In the genomic region with DNA sequence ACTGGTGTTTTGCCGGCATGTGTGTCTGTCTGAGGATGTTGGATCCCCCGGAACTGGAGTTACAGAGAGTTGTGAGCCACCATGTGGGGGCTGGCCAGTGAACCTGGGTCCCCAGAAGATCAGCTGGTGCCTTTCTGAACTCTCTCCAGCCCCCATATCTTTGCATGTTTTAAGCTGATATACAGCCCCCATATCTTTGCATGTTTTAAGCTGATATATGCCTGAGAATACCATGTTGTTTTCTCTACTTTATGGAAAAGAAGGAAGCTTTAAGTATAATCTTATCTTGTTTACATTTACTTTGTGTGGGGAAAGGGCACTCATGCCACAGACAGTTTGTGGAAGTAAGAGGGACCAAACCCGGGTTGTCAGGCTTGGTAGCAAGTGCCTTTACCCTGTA, we compare ENCODE assay signal across 33 mouse cellular contexts. TPM values are rescaled to one million over a fixed set of nuclear protein-coding genes. Genes with fewer than 3 reads are reported as not detected.
"Had no signal": no experiment of that assay in that cellular context is flagged by ENCODE, and none has a peak within 500 bp of the region (broad histone marks: within the 10 kb centered on the region; RNA-seq: fewer than 3 reads in every experiment).

No protein-coding gene starts in this region.

- H3K27ac ChIP-seq: limb, embryonic 10.5 days; limb, embryonic 12.5 days; limb, embryonic 13.5 days; limb, embryonic 15.5 days; liver, embryonic 12.5 days; liver, embryonic 13.5 days; liver, embryonic 14.5 days; liver, embryonic 15.5 days; lung, embryonic 15.5 days; macrophage; midbrain, embryonic 10.5 days; midbrain, embryonic 12.5 days; midbrain, embryonic 13.5 days; midbrain, embryonic 15.5 days; neural tube, embryonic 12.5 days had no signal

- H3K36me3 ChIP-seq: limb, embryonic 10.5 days; limb, embryonic 12.5 days; limb, embryonic 13.5 days; limb, embryonic 15.5 days; liver, embryonic 12.5 days; liver, embryonic 13.5 days; liver, embryonic 15.5 days; lung, embryonic 15.5 days; midbrain, embryonic 10.5 days; midbrain, embryonic 12.5 days; midbrain, embryonic 13.5 days; midbrain, embryonic 15.5 days; neural tube, embryonic 12.5 days had no signal

- H3K4me2 ChIP-seq: limb, embryonic 12.5 days; limb, embryonic 13.5 days; limb, embryonic 15.5 days; liver, embryonic 11.5 days; liver, embryonic 12.5 days; liver, embryonic 13.5 days; liver, embryonic 15.5 days; lung, embryonic 14.5 days; lung, embryonic 15.5 days; midbrain, embryonic 11.5 days; midbrain, embryonic 12.5 days; midbrain, embryonic 13.5 days; midbrain, embryonic 15.5 days; neural tube, embryonic 12.5 days had no signal

- H3K9ac ChIP-seq: limb, embryonic 12.5 days; limb, embryonic 13.5 days; limb, embryonic 15.5 days; liver, embryonic 12.5 days; liver, embryonic 13.5 days; liver, embryonic 14.5 days; liver, embryonic 15.5 days; liver, postnatal 0 days; lung, embryonic 14.5 days; lung, embryonic 15.5 days; midbrain, embryonic 12.5 days; midbrain, embryonic 13.5 days; midbrain, embryonic 15.5 days; neural tube, embryonic 12.5 days had no signal

- ATAC-seq: liver, embryonic 12.5 days; liver, postnatal 0 days; lung, postnatal 0 days; midbrain, embryonic 13.5 days; midbrain, embryonic 15.5 days; midbrain, embryonic 16.5 days had no signal

- H3K4me1 ChIP-seq: limb, embryonic 10.5 days; limb, embryonic 12.5 days; limb, embryonic 13.5 days; limb, embryonic 15.5 days; liver, embryonic 15.5 days; lung, embryonic 15.5 days; megakaryocyte, embryonic 14.5 days; midbrain, embryonic 10.5 days; midbrain, embryonic 12.5 days; midbrain, embryonic 13.5 days; midbrain, embryonic 15.5 days; neural tube, embryonic 12.5 days had no signal

- DNase-seq: left cerebral cortex, postnatal 4 days; liver; liver, embryonic 13.5 days; liver, postnatal 0 days; lung, adult 18-20 months; lung, adult 2 months; lung, embryonic 14.5 days; lung, postnatal 10 days; lung, postnatal 14 days; lung, postnatal 36 days; lung, postnatal 4 days; midbrain, embryonic 14.5 days had no signal

- H3K4me3 ChIP-seq: limb, embryonic 10.5 days; limb, embryonic 12.5 days; limb, embryonic 13.5 days; limb, embryonic 15.5 days; liver, embryonic 12.5 days; liver, embryonic 13.5 days; liver, embryonic 15.5 days; lung, embryonic 15.5 days; megakaryocyte, embryonic 14.5 days; midbrain, embryonic 10.5 days; midbrain, embryonic 12.5 days; midbrain, embryonic 13.5 days; midbrain, embryonic 15.5 days; myocyte; neural tube, embryonic 12.5 days had no signal

- H3K9me3 ChIP-seq: limb, embryonic 10.5 days; limb, embryonic 12.5 days; limb, embryonic 13.5 days; limb, embryonic 15.5 days; liver, embryonic 12.5 days; liver, embryonic 13.5 days; liver, embryonic 15.5 days; lung, embryonic 15.5 days; midbrain, embryonic 10.5 days; midbrain, embryonic 12.5 days; midbrain, embryonic 13.5 days; midbrain, embryonic 15.5 days; neural tube, embryonic 12.5 days had no signal

- H3K27me3 ChIP-seq: limb, embryonic 12.5 days; limb, embryonic 13.5 days; limb, embryonic 15.5 days; liver, embryonic 12.5 days; liver, embryonic 13.5 days; liver, embryonic 15.5 days; lung, embryonic 15.5 days; midbrain, embryonic 12.5 days; midbrain, embryonic 13.5 days; midbrain, embryonic 15.5 days; neural tube, embryonic 12.5 days had no signal

RNA-seq across cellular contexts. Expression of a gene that starts 33.9 kb away (rescaled TPM):
- total RNA-seq: monocyte, adult 5-6 weeks had no signal
